Mouse (Mus musculus) c-Kit-positive CD71-negative TER-119-negative erythroid progenitor cells, embryonic 14.5 days (primary cell): ENCODE results near the gene Gm28035.

Experiments
- DNase-seq: peaks from one replicate; pipeline ENCODE4 v3.0.0-alpha.2; 2013; ENCODE audit warnings: low read depth

Gm28035 gene

GRCm38 (mm10) chr2:30240267-30240666 is at the start of gene Gm28035:
Gm28035 (plus strand) TSS chr2:30240567.
- no peak for DNase-seq

- DNase-seq = no peak
Observed at GRCm38 (mm10) chr2:30191790-30192580, 48.4 kb upstream of the Gm28035 start.

- DNase-seq = no peak
Observed at GRCm38 (mm10) chr2:30194656-30195055, 45.7 kb upstream of the Gm28035 start.

- no peak for DNase-seq
Observed at GRCm38 (mm10) chr2:30198021-30198420, 42.3 kb upstream of the Gm28035 start.

GRCm38 (mm10) chr2:30199984-30200383 is 40.4 kb upstream of the Gm28035 start:
- no peak for DNase-seq

GRCm38 (mm10) chr2:30200388-30200925 is 39.9 kb upstream of the Gm28035 start:
- DNase-seq = no peak

- peak; percentile 61 for DNase-seq
Observed at GRCm38 (mm10) chr2:30203439-30203838, 36.9 kb upstream of the Gm28035 start.

- no peak for DNase-seq
Observed at GRCm38 (mm10) chr2:30205255-30205628, 35.1 kb upstream of the Gm28035 start.

GRCm38 (mm10) chr2:30205629-30206357 is 34.6 kb upstream of the Gm28035 start, which contains the start of gene Kyat1:
Kyat1 (minus strand) TSS chr2:30205847.
- DNase-seq = peak; percentile 98

GRCm38 (mm10) chr2:30207401-30207800 is 33.0 kb upstream of the Gm28035 start:
- DNase-seq = no peak

- DNase-seq = no peak
Observed at GRCm38 (mm10) chr2:30207886-30208285, 32.5 kb upstream of the Gm28035 start.

GRCm38 (mm10) chr2:30211408-30212168 is 28.8 kb upstream of the Gm28035 start:
- no peak for DNase-seq

- DNase-seq = no peak
Observed at GRCm38 (mm10) chr2:30212169-30212545, 28.2 kb upstream of the Gm28035 start.

- no peak for DNase-seq
Observed at GRCm38 (mm10) chr2:30212951-30213350, 27.4 kb upstream of the Gm28035 start.

GRCm38 (mm10) chr2:30214745-30215144 is 25.6 kb upstream of the Gm28035 start:
- no peak for DNase-seq

GRCm38 (mm10) chr2:30215493-30215892 is 24.9 kb upstream of the Gm28035 start:
- DNase-seq = no peak

GRCm38 (mm10) chr2:30216293-30216692 is 24.1 kb upstream of the Gm28035 start:
- no peak for DNase-seq

- no peak for DNase-seq
Observed at GRCm38 (mm10) chr2:30235593-30235992, 4.8 kb upstream of the Gm28035 start.

GRCm38 (mm10) chr2:30236426-30237198 is 3.8 kb upstream of the Gm28035 start:
- no peak for DNase-seq

GRCm38 (mm10) chr2:30237199-30237880 is 3.0 kb upstream of the Gm28035 start, which contains the start of gene Lrrc8a:
Lrrc8a (plus strand) TSS chr2:30237715.
- DNase-seq = peak; percentile 98

GRCm38 (mm10) chr2:30237881-30238280 is 2.5 kb upstream of the Gm28035 start:
- no peak for DNase-seq
